Mouse (Mus musculus) splenic B cell, adult 2 months (primary cell): ENCODE measurements around the gene Gm4969.
A peak's percentile ranks its signal among the peaks of the same experiment; 100 is the strongest.

ENCODE experiments used
- DNase-seq: peaks from one replicate; pipeline ENCODE4 v3.0.0-alpha.2; 2011; ENCODE audit warnings: low read depth, low spot score
- H3K27me3 ChIP-seq: 2 replicates; pipeline ENCODE4 v1.6.1; 2012; ENCODE audit warnings: mild to moderate bottlenecking, low read length, moderate library complexity, mixed read lengths; ENCODE audit not compliant: control insufficient read depth, poor library complexity, insufficient read depth, severe bottlenecking
- H3K36me3 ChIP-seq: 2 replicates; pipeline ENCODE4 v1.6.1; 2012; ENCODE audit warnings: mild to moderate bottlenecking, low read length, moderate library complexity, mixed read lengths; ENCODE audit not compliant: control insufficient read depth, poor library complexity, insufficient read depth, severe bottlenecking

The Gm4969 gene

DNA sequence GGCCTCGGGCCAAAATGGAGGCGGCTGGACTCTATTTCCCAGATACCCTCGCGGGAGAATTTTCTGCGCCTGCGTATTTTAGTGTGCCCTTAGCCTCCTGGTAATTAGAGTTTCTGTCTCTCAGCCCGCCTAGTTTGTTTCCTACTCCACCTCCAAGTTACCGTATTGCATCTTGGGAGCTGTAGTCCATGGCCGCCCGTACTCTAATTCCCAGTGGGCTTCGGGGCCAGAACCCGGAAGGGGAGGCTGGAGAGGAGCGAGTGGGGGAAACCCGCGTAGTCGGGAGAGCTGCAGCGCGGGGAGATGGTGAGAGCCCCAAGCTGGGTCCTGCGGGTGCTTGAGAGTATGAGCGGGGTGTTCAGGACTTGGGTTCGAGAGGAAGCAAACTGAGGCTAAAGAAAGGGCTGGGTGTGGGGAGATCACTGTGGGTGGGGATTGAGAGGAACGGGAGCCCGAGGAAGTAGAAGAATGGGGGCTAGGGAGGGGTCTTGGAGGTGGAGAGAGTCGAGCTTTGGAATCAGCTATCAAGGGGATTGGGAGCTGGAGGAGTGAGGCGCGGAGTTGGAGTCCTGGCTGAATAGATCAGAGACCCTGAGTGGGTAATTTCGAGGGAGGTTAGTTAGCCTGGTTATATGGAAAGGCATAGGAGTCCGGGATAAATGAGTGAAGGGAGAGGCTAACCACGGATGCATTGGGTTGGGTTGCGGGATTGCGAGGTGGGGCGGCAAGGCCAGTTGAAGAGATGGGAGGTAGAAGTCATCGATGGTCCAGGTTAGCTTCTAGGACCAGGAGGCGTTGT is 1.7 kb upstream of the Gm4969 start, which contains the start of gene Fbxo46:
TSS of gene Fbxo46 (plus strand) at position 229 of the 799 bp plus-strand sequence.
- H3K36me3 ChIP-seq: no peaks in the 10 kb centered on the region

DNA sequence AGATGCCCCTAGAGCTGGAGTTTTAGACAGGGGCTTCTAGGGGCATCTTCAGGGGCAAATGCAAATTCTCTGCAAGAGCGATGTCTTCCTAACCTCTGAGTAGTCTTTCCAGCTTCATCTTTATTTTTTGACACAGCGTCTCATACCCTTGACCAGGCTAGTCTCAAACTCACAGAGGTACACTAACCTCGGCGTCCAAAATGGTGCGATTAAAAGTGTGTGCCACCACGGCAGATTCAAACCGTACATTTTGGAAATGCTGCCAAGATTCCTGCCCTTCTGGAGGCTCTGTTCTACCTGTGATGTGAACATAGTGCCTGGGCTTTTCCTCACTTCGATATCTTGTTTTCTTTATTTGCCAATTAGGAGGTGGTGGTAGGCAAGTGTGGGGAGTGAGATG is 915 bp upstream of the Gm4969 start:
- no peak for DNase-seq

More for the DNA sequence above, 1.7 kb upstream of the Gm4969 start, which contains the start of gene Fbxo46:
- H3K27me3 ChIP-seq: no peaks in the 10 kb centered on the region; the same call in 1 of the 2 replicates
- peak; percentile 97 for DNase-seq

DNA sequence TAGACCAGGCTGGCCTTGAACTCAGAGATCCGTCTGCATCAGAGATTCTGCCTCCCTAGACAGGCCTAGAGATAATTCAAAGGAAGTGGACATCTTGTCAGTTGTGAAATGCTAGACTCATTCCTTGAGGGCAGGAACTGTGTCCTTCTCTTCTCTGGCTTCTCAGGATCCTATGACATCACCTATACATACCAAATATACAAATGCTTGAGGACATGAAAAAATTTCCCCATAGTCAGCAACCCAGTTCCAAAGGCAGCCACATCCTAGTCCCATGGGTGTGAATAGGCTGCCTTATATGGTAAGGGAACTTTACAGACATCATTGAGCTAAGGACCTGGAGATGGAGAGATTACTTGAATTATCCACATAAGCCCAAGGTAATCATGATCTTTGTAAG is 8.6 kb downstream of the Gm4969 start:
- Histone ChIP-seq H3K27me3 (no peaks in the 10 kb centered on the region), H3K36me3 (no peaks in the 10 kb centered on the region)
- no peak for DNase-seq

More for the DNA sequence above, 915 bp upstream of the Gm4969 start:
- Histone ChIP-seq H3K27me3 (no peaks in the 10 kb centered on the region; the same call in 1 of the 2 replicates), H3K36me3 (no peaks in the 10 kb centered on the region)

DNA sequence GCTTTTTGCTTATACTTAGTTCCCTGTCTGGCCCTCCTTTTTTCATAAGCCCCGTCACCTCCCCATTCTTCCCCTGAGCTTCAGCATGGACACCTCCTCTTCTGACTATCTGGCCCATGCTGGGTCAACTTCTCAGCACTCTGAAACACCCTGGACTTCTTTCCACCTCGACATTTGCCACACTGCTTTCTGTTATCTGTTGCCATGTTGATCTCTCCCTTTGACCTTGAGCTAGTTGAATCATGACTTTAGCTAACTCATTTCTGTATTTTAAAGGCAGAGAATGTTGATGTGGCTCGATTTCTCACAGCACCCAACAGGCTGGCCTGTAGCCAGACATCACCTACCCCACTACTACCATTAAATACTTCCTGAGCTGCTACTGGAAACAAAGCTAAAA is 10.7 kb downstream of the Gm4969 start:
- DNase-seq: no peak

DNA sequence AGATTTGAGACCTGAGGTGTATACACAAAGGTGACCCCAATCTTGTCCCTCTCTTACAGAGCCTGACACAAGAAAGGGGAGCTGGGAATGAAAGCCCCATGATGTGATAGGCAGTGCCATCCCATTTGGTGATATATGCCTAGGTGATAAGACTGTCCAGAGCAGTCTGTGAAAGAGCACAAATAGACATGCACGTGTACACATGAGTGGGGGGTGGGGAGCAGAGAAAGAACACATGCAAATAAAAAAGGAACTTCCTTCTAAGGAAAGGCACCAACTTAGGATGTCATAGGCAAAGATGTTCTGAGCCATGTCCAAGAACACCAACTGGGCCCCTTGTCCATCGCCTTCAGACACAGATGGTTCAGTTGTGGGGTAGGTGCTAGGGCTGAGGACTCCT is 13.7 kb downstream of the Gm4969 start:
- H3K27me3 ChIP-seq: no peaks in the 10 kb centered on the region
- DNase-seq: no peak
- no peaks in the 10 kb centered on the region for H3K36me3 ChIP-seq

More for the DNA sequence above, 10.7 kb downstream of the Gm4969 start:
- H3K27me3 ChIP-seq: no peaks in the 10 kb centered on the region
- no peaks in the 10 kb centered on the region for H3K36me3 ChIP-seq

DNA sequence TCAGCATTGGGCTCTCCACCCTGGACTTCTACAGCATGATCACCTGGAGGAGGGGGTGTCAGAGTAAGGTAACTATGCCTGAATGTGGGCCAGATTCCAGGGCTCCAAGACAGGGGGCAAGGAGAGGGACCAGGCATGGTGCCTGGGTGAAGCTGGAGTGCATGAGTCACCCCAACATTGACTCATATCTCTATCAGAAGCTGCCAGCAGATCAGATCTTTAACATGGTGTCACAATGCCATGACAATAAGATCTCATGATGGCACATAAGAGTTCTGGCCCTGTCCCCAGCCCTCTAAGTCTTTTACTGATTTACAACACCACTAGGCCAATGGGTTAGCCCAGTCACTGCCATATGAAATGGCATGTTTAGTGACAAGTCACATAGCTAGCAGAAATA is 14.4 kb downstream of the Gm4969 start:
- Histone ChIP-seq H3K27me3 (no peaks in the 10 kb centered on the region), H3K36me3 (no peaks in the 10 kb centered on the region)
- no peak for DNase-seq

DNA sequence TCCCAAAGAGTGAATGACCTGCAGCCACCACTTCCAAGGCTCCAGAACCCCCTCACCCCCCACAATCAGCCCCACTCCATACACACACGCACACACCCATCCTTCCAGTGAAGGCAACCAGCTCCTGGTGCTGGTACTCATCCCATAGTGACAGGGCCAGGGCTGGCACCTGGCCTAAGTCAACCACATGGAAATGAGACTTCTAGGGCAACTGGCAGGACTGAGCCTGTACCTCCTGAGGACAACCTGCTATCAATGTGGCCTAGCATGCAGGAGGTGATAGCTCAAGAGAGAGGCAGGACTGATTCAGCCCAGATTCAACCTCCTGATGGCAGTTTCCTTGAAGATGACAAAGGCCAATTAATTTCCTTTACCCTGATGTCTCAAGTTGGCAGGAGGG is 17.9 kb downstream of the Gm4969 start:
- no peaks in the 10 kb centered on the region for H3K36me3 ChIP-seq
- H3K27me3 ChIP-seq: no peaks in the 10 kb centered on the region
- DNase-seq: no peak

DNA sequence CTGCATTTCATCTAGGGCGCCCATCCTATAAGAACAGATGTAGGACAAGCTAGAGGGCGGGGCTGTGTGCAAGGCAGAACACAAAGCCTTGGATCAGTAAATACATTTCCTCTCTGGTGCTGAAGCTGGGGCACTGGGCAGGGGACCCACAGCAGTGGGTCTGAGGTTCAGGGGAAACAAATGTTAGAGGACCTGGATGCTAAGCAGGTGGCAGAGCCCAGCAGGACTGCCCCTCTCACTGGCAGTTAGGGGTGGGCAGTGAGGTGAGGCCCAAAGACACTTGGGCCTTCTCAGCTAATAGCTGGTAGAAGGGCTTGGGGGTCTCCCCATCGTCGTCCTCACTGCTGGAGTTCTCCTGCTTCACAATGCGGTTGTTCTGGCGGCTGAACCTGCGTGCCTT is 19.4 kb downstream of the Gm4969 start:
- no peak for DNase-seq
- no peaks in the 10 kb centered on the region for H3K36me3 ChIP-seq
- H3K27me3 ChIP-seq: peaks cover 1% of the 10 kb centered on the region; the same call in 1 of the 2 replicates

DNA sequence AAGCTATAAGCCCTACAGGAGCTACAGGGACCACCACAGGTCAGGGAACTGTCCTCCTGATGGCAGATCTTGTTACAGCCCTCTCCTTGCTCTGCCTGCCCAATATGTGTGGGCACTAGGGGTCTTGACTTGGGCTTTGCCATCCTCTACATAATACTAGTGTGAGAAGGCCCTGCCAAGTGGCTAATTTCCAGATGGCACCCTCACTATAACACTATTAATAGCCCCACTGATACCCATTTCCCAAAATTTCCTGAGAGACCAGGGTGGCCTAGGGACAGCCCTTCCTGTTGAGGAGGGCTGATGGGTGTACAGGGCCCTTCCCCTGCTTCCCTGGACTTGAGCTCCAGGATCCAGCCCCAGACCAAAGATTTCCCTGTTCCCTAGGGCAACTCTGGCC is 20.3 kb downstream of the Gm4969 start:
- Histone ChIP-seq H3K27me3 (peaks cover 1% of the 10 kb centered on the region; the same call in 1 of the 2 replicates), H3K36me3 (no peaks in the 10 kb centered on the region)
- no peak for DNase-seq

DNA sequence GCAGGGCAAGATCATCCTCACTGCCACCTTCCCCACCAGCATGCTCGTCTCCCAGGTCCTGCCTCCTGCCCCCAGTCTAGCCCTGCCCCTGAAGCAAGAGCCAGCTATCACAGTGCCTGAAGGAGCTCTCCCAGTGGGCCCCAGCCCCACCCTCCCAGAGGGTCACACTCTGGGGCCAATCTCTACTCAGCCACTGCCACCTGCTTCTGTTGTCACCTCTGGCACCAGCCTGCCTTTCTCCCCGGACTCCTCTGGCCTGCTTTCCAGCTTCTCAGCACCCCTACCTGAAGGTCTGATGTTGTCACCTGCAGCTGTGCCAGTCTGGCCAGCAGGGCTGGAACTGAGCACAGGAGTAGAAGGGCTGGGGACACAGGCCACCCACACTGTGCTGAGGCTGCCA is 21.0 kb downstream of the Gm4969 start:
- no peaks in the 10 kb centered on the region for H3K36me3 ChIP-seq
- no peak for DNase-seq
- peaks cover 1% of the 10 kb centered on the region; the same call in 1 of the 2 replicates for H3K27me3 ChIP-seq

DNA sequence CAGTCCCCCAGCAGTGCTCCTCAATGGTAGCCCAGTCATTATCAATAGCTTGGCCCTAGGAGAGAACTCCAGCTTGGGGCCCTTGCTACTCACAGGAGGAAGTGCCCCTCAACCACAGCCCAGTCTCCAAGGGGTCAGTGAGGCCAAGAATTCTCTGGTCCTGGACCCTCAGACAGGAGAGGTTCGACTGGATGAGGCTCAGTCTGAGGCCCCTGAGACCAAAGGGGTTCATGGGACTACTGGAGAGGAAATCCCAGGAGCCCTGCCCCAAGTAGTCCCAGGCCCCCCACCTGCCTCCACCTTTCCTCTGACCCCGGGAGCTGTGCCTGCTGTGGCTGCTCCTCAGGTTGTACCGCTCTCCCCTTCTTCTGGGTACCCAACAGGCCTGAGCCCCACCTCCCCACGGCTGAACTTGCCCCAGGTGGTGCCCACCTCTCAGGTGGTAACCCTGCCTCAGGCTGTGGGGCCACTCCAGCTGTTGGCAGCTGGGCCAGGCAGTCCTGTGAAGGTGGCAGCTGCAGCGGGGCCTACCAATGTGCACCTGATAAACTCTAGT is 21.7 kb downstream of the Gm4969 start:
- Histone ChIP-seq H3K36me3 (no peaks in the 10 kb centered on the region), H3K27me3 (peaks cover 1% of the 10 kb centered on the region; the same call in 1 of the 2 replicates)
- DNase-seq: no peak

DNA sequence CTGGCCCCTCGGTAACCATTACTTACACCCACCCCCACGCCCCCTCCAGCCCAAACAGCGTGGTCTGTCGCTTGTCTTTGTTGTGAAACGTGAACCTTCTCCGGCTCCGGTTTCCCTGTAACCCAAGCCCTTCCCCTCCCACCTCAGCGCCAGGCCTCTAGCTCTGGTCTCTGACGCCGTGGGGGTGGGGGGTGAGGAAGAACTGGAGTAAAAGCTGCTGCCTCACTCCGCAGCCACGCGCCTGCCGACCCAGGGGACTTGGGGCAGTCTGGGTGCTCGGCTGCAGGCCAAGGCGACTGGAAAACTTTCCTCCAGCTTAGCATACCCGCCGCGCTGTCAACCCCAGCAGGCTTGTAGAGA is 22.4 kb downstream of the Gm4969 start:
- H3K36me3 ChIP-seq: no peaks in the 10 kb centered on the region
- DNase-seq: no peak

DNA sequence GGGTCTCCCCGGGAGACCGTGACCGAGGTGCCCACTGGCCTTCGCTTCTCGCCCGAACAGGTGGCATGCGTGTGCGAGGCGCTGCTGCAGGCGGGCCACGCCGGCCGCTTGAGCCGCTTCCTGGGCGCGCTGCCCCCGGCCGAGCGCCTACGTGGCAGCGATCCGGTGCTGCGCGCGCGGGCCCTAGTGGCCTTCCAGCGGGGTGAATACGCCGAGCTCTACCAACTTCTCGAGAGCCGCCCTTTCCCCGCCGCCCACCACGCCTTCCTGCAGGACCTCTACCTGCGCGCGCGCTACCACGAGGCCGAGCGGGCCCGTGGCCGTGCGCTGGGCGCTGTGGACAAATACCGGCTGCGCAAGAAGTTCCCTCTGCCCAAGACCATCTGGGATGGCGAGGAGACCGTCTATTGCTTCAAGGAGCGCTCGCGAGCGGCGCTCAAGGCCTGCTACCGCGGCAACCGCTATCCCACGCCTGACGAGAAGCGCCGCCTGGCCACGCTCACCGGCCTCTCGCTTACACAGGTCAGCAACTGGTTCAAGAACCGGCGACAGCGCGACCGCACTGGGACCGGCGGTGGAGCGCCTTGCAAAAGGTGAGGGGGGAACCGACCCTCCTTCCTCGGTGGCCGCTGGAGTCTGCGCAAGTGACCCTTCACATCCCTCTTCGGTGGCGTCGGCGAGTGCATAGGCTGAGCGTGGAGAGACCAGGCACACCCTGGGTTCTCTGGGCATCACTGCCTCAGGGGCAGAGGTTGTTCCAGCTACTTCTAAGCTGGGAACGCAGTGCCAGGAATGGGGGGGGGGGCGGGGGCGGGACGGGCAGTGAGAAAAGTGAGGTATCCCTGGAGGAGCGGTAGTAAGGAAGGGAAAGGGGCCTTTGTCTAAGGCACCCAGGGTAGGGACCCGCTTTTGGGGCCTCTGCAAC is 23.1 kb downstream of the Gm4969 start:
- H3K27me3 ChIP-seq: peaks cover 1% of the 10 kb centered on the region; the same call in 1 of the 2 replicates
- peak; percentile 38 for DNase-seq
- no peaks in the 10 kb centered on the region for H3K36me3 ChIP-seq

More for the DNA sequence above, 22.4 kb downstream of the Gm4969 start:
- peaks cover 1% of the 10 kb centered on the region; the same call in 1 of the 2 replicates for H3K27me3 ChIP-seq

DNA sequence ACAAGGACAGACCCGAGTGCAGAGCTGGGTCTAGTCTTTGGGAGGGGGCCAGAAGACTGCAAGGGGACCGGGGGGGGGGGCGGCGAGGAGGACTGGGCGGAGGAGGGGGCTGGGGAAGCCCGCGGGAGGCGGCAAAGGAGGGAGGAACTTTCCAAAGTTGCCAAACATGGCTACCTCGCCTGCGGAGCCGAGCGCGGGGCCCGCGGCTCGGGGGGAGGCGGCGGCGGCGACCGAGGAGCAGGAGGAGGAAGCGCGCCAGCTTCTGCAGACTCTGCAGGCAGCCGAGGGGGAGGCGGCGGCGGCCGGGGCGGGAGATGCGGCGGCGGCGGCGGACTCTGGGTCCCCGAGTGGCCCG is 23.7 kb downstream of the Gm4969 start, which contains the start of gene Six5:
TSS of gene Six5 (plus strand) at position 124 of the 355 bp plus-strand sequence.
- DNase-seq: peak; percentile 51
- Histone ChIP-seq H3K27me3 (peaks cover 1% of the 10 kb centered on the region; the same call in 1 of the 2 replicates), H3K36me3 (no peaks in the 10 kb centered on the region)
